In genomic region chr6:136455696-136456095, GRCm38 (mm10) we compare ENCODE assay signal across 27 mouse cellular contexts. TPM values are rescaled to one million over a fixed set of nuclear protein-coding genes. Genes with fewer than 3 reads are reported as not detected.
A peak's percentile ranks its signal among the peaks of the same experiment; 100 is the strongest.
DNase-seq lines count a peak whose midpoint lies in the region; ATAC-seq and TF ChIP-seq lines count a peak whose summit lies in the region.
"Had no signal": no experiment of that assay in that cellular context is flagged by ENCODE, and none has a peak within 500 bp of the region (broad histone marks: within the 10 kb centered on the region; RNA-seq: fewer than 3 reads in every experiment).

No protein-coding gene starts in this region.

- H3K9me3 ChIP-seq in liver, embryonic 11.5 days (ENCODE audit: control insufficient read depth, low read length) = no peaks in the 10 kb centered on the region
- H3K9me3 ChIP-seq in liver, postnatal 0 days (ENCODE audit: low read length) = no peaks in the 10 kb centered on the region
- H3K9me3 ChIP-seq in hindbrain, embryonic 11.5 days (ENCODE audit: control insufficient read depth, low read length) = no peaks in the 10 kb centered on the region
- H3K9me3 ChIP-seq in hindbrain, embryonic 13.5 days = 0 out of 2 replicates have a peak, but pooled peaks cover under 1% of the 10 kb centered on the region
- H3K9me3 ChIP-seq: embryonic facial prominence, embryonic 13.5 days; hindbrain, embryonic 15.5 days; lung, embryonic 15.5 days; neural tube, embryonic 12.5 days had no signal

- no peak for TF ChIP-seq EP300 in liver, postnatal 0 days (IDR thresholded peaks at IDR 0.05; ENCODE audit: low read depth)

- no peaks in the 10 kb centered on the region for H3K36me3 ChIP-seq in liver, embryonic 11.5 days (ENCODE audit: control insufficient read depth, insufficient read depth, low read length)
- no peaks in the 10 kb centered on the region for H3K36me3 ChIP-seq in liver, postnatal 0 days (replicated peaks; ENCODE audit: insufficient read depth, low read length)
- no peaks in the 10 kb centered on the region for H3K36me3 ChIP-seq in hindbrain, embryonic 11.5 days (ENCODE audit: control insufficient read depth, insufficient read depth, low read length)
- no peaks in the 10 kb centered on the region for H3K36me3 ChIP-seq in hindbrain, embryonic 13.5 days
- H3K36me3 ChIP-seq: embryonic facial prominence, embryonic 13.5 days; hindbrain, embryonic 15.5 days; lung, embryonic 15.5 days; neural tube, embryonic 12.5 days had no signal

- TF ChIP-seq CTCF in liver, postnatal 0 days (IDR thresholded peaks at IDR 0.05; ENCODE audit: low read depth) = no peak

- H3K4me2 ChIP-seq in liver, embryonic 11.5 days = no peak overlapping the region
- H3K4me2 ChIP-seq in liver, postnatal 0 days (ENCODE audit: low read depth, low read length) = no peak overlapping the region
- no peak overlapping the region for H3K4me2 ChIP-seq in hindbrain, embryonic 11.5 days (replicated peaks; ENCODE audit: low read depth, low read length)
- no peak overlapping the region for H3K4me2 ChIP-seq in hindbrain, embryonic 13.5 days
- H3K4me2 ChIP-seq: embryonic facial prominence, embryonic 13.5 days; hindbrain, embryonic 15.5 days; lung, embryonic 15.5 days; midbrain, embryonic 11.5 days; neural tube, embryonic 12.5 days had no signal

- no peak for ATAC-seq in liver, embryonic 11.5 days (replicated peaks; ENCODE audit: low FRiP score)
- ATAC-seq in liver, postnatal 0 days = no peak
- ATAC-seq in hindbrain, embryonic 11.5 days (ENCODE audit: low FRiP score) = no peak
- no peak for ATAC-seq in hindbrain, embryonic 13.5 days (ENCODE audit: low FRiP score)
- ATAC-seq: forebrain, postnatal 0 days had no signal

- H3K4me1 ChIP-seq in liver, embryonic 11.5 days (replicated peaks; ENCODE audit: control insufficient read depth, insufficient read depth, low read length) = no peaks in the 10 kb centered on the region
- no peaks in the 10 kb centered on the region for H3K4me1 ChIP-seq in liver, postnatal 0 days (ENCODE audit: insufficient read depth)
- no peaks in the 10 kb centered on the region for H3K4me1 ChIP-seq in hindbrain, embryonic 11.5 days (replicated peaks; ENCODE audit: control insufficient read depth, insufficient read depth, low read length)
- no peaks in the 10 kb centered on the region for H3K4me1 ChIP-seq in hindbrain, embryonic 13.5 days (replicated peaks)
- H3K4me1 ChIP-seq: embryonic facial prominence, embryonic 13.5 days; hindbrain, embryonic 15.5 days; lung, embryonic 15.5 days; neural tube, embryonic 12.5 days had no signal

- WGBS in liver, embryonic 11.5 days = 78% methylated on average over 3 of the region's 3 CpGs
- WGBS in liver, postnatal 0 days (ENCODE audit: insufficient replicate concordance) = 61% methylated on average over 3 of the region's 3 CpGs
- WGBS in hindbrain, embryonic 11.5 days = 83% methylated on average over 3 of the region's 3 CpGs
- WGBS in hindbrain, embryonic 13.5 days = 78% methylated on average over 3 of the region's 3 CpGs

- no peaks in the 10 kb centered on the region for H3K27me3 ChIP-seq in liver, embryonic 11.5 days (replicated peaks; ENCODE audit: control insufficient read depth, insufficient read depth, low read length)
- H3K27me3 ChIP-seq in liver, postnatal 0 days (ENCODE audit: insufficient read depth, low read length) = no peaks in the 10 kb centered on the region
- H3K27me3 ChIP-seq in hindbrain, embryonic 11.5 days (ENCODE audit: control insufficient read depth, insufficient read depth, low read length) = no peaks in the 10 kb centered on the region
- no peaks in the 10 kb centered on the region for H3K27me3 ChIP-seq in hindbrain, embryonic 13.5 days
- H3K27me3 ChIP-seq: CH12.LX; embryonic facial prominence, embryonic 13.5 days; hindbrain, embryonic 15.5 days; lung, embryonic 15.5 days; neural tube, embryonic 12.5 days had no signal

- no peak overlapping the region for H3K9ac ChIP-seq in liver, embryonic 11.5 days (ENCODE audit: low read depth, low read length)
- no peak overlapping the region for H3K9ac ChIP-seq in liver, postnatal 0 days (replicated peaks)
- H3K9ac ChIP-seq in hindbrain, embryonic 11.5 days (ENCODE audit: low read depth, low read length) = no peak overlapping the region
- no peak overlapping the region for H3K9ac ChIP-seq in hindbrain, embryonic 13.5 days
- H3K9ac ChIP-seq: embryonic facial prominence, embryonic 13.5 days; forebrain, postnatal 0 days; hindbrain, embryonic 15.5 days; lung, embryonic 15.5 days; neural tube, embryonic 12.5 days had no signal

- no peak overlapping the region for H3K27ac ChIP-seq in liver, embryonic 11.5 days (ENCODE audit: low read depth, low read length)
- no peak overlapping the region for H3K27ac ChIP-seq in liver, postnatal 0 days (ENCODE audit: low read depth)
- H3K27ac ChIP-seq in hindbrain, embryonic 11.5 days (ENCODE audit: low read depth, low read length) = no peak overlapping the region
- no peak overlapping the region for H3K27ac ChIP-seq in hindbrain, embryonic 13.5 days
- H3K27ac ChIP-seq: embryonic facial prominence, embryonic 13.5 days; gastrocnemius, adult 2 months; heart, adult 2 months; hindbrain, embryonic 15.5 days; kidney, postnatal 0 days; lung, embryonic 15.5 days; neural tube, embryonic 12.5 days had no signal

- peak; percentile 51 for DNase-seq in adrenal gland, postnatal 14 days
- DNase-seq in adrenal gland, postnatal 36 days = no peak
- peak; percentile 27 for DNase-seq in liver, embryonic 11.5 days (ENCODE audit: low spot score)
- no peak for DNase-seq in liver, postnatal 0 days
- peak; percentile 56 to 69 for DNase-seq in kidney, postnatal 36 days
- DNase-seq in hindbrain, embryonic 11.5 days (ENCODE audit: low spot score) = no peak
- DNase-seq in layer of hippocampus, postnatal 25 days (ENCODE audit: extremely low spot score in 1 of 2, low spot score in 1 of 2) = no peak
- DNase-seq: adrenal gland, postnatal 25 days; cerebellum, adult 8-10 months; forebrain, postnatal 0 days; gastrocnemius, adult 2 months; heart, adult 2 months; thymus, postnatal 14 days had no signal

- no peak overlapping the region for H3K4me3 ChIP-seq in liver, embryonic 11.5 days (ENCODE audit: low read depth, low read length)
- no peak overlapping the region for H3K4me3 ChIP-seq in liver, postnatal 0 days (ENCODE audit: low read depth, low read length)
- no peak overlapping the region for H3K4me3 ChIP-seq in hindbrain, embryonic 11.5 days (ENCODE audit: low read depth, low read length)
- H3K4me3 ChIP-seq in hindbrain, embryonic 13.5 days = no peak overlapping the region
- H3K4me3 ChIP-seq: embryonic facial prominence, embryonic 13.5 days; gastrocnemius, adult 2 months; heart, adult 2 months; hindbrain, embryonic 15.5 days; lung, embryonic 15.5 days; neural tube, embryonic 12.5 days had no signal

RNA-seq across cellular contexts. Expression of gene E330021D16Rik, which starts 40.3 kb away (rescaled TPM):
- total RNA-seq in adrenal gland, postnatal 14 days (2021) = not detected in 2 replicates
- not detected for total RNA-seq in adrenal gland, postnatal 36 days (2021)
- polyA plus RNA-seq in liver, embryonic 11.5 days (2014; fragmentation: Nextera tagmentation; extraction: Ambion mirVana) = not detected in 2 replicates
- 0.47 and 0.67 TPM in 2 replicates for polyA plus RNA-seq in liver, postnatal 0 days (2015; fragmentation: Nextera tagmentation; extraction: Ambion mirVana)
- 0.13 TPM in 1 of 2 replicates, not detected in the other for polyA plus RNA-seq in hindbrain, embryonic 11.5 days (2014; fragmentation: Nextera tagmentation; extraction: Ambion mirVana)
- not detected in 2 replicates for polyA plus RNA-seq in hindbrain, embryonic 13.5 days (2015; fragmentation: Nextera tagmentation; extraction: Ambion mirVana)
- not detected for total RNA-seq in layer of hippocampus, postnatal 25 days (2021)
- total RNA-seq: adrenal gland, postnatal 25 days; CH12.LX; gastrocnemius, adult 2 months; heart, adult 2 months; layer of hippocampus, postnatal 14 days; left cerebral cortex, postnatal 14 days; monocyte, adult 5-6 weeks had no signal
- polyA plus RNA-seq: cortical plate, adult 2 months; embryonic facial prominence, embryonic 13.5 days; forebrain, postnatal 0 days; heart, adult 2 months; heart, postnatal 0 days; hindbrain, embryonic 15.5 days; midbrain, embryonic 11.5 days; neural tube, embryonic 12.5 days; stomach, embryonic 16.5 days had no signal

RNA-seq across cellular contexts. Expression of gene Atf7ip, which starts 50.3 kb away (rescaled TPM):
- 82.0 and 103 TPM in 2 replicates for total RNA-seq in adrenal gland, postnatal 14 days (2021)
- 10 to 100 TPM; 54.0 to 74.3 TPM for total RNA-seq in adrenal gland, postnatal 36 days (2021)
- 31.2 and 32.9 TPM in 2 replicates for polyA plus RNA-seq in liver, embryonic 11.5 days (2014; fragmentation: Nextera tagmentation; extraction: Ambion mirVana)
- polyA plus RNA-seq in liver, postnatal 0 days (2015; fragmentation: Nextera tagmentation; extraction: Ambion mirVana) = 5.6 and 6.6 TPM in 2 replicates
- 54.1 and 73.7 TPM in 2 replicates for polyA plus RNA-seq in hindbrain, embryonic 11.5 days (2014; fragmentation: Nextera tagmentation; extraction: Ambion mirVana)
- 43.3 and 43.5 TPM in 2 replicates for polyA plus RNA-seq in hindbrain, embryonic 13.5 days (2015; fragmentation: Nextera tagmentation; extraction: Ambion mirVana)
- total RNA-seq in layer of hippocampus, postnatal 25 days (2021) = 100 to 1,000 TPM; 105 to 131 TPM

Comparison
In these comparisons a context has a peak if more than half of its experiments do, and no peak if none do; other contexts are left out.
1. DNase-seq: peak in adrenal gland, postnatal 14 days (single experiment), liver, embryonic 11.5 days (single experiment) and kidney, postnatal 36 days (2 of 2); none in adrenal gland, postnatal 36 days (0 of 2), liver, postnatal 0 days (single experiment), hindbrain, embryonic 11.5 days (single experiment) and layer of hippocampus, postnatal 25 days (0 of 2).